Mouse (Mus musculus) left cerebral cortex, postnatal 10 days (tissue): ENCODE measurements at regions not wholly inside any gene's neighbourhood (a gene's known extent, or its start where the extent isn't known, plus 50 kb on each side); places are given as distances from the start of the nearest gene placed in this dataset.

Experiments
- DNase-seq, 2 experiments: peaks; one replicate each; pipeline ENCODE4 v3.0.0; 2021 to 2022; ENCODE audit warnings: low spot score in 2 of 2, mixed read lengths in 1 of 2; ENCODE audit errors: extremely low spot score in 1 of 2
- intact Hi-C: fragments of 180-260 bp; cut with DNase I; formaldehyde crosslinking; loops from one replicate; pipeline ENCODE4 v1.15.1; 2025

DNA sequence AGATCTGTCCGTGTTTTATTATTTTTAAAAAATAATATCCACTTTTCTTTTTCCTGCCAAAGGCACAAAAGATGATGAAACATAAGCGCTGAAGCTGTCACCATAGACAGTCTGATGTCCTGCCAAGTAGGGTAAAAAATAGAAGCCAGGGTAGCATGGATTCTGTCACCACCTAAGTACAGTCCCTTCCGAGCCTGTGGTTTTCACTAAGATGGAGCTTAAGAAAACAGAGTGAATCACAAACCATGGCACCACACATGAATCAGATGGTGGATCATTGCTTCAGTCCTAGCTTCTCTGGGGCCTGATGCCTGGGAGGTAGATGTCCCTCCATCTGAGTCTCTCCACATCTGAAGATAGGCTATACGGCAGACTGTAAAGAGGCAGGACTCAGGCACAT, 55.9 kb upstream of the Fmod start:
- DNase-seq, result no peak
- intact Hi-C loops, result no loop called here

- DNase-seq, result peak in 1 of 2 experiments; percentile 65
Measured at GRCm38 (mm10) chr1:133978271-133978988, 57.2 kb upstream of the Prelp start.

GRCm38 (mm10) chr1:133977260-133977659, 56.0 kb upstream of the Prelp start:
- intact Hi-C loops, result no loop called here
- DNase-seq, result peak in 1 of 2 experiments; percentile 45

More at GRCm38 (mm10) chr1:133978271-133978988, 57.2 kb upstream of the Prelp start:
- intact Hi-C loops, result no loop called here

- intact Hi-C loops, result no loop called here
Measured at GRCm38 (mm10) chr1:133973801-133974200, 52.6 kb upstream of the Prelp start.

GRCm38 (mm10) chr1:133971290-133971689, 50.1 kb upstream of the Prelp start:
- intact Hi-C loops, result no loop called here

More at GRCm38 (mm10) chr1:133973801-133974200, 52.6 kb upstream of the Prelp start:
- no peak for DNase-seq

More at GRCm38 (mm10) chr1:133971290-133971689, 50.1 kb upstream of the Prelp start:
- no peak for DNase-seq
